Mouse (Mus musculus): ENCODE measurements around the gene Bcar1. TPM values are rescaled to one million over a fixed set of nuclear protein-coding genes. Genes with fewer than 3 reads are reported as not detected.

Bcar1 gene
- polyA plus RNA-seq, 1 experiment from 2014 or later, result 35.3 TPM

- H3K27ac ChIP-seq (replicated peaks; ENCODE audit: low read depth, low read length), result no peak overlapping the region
- 77% methylated on average over 9 of the region's 9 CpGs for WGBS
- no peaks in the 10 kb centered on the region for H3K9me3 ChIP-seq (ENCODE audit: control insufficient read depth, low read length)
- H3K4me3 ChIP-seq (ENCODE audit: low read depth, low read length), result no peak overlapping the region
- H3K4me2 ChIP-seq (ENCODE audit: low read depth, low read length), result no peak overlapping the region
- peaks cover 9% of the 10 kb centered on the region for H3K4me1 ChIP-seq (ENCODE audit: control insufficient read depth, insufficient read depth, low read length)
- peaks cover 26% of the 10 kb centered on the region; the same call in 1 of the 2 replicates for H3K36me3 ChIP-seq (ENCODE audit: control insufficient read depth, insufficient read depth, low read length)
- DNase-seq (ENCODE audit: low spot score) (no peak), ATAC-seq (ENCODE audit: low read depth) (no peak)
- no peaks in the 10 kb centered on the region for H3K27me3 ChIP-seq (replicated peaks; ENCODE audit: control insufficient read depth, insufficient read depth, low read length)
- H3K9ac ChIP-seq (ENCODE audit: low read depth, low read length), result no peak overlapping the region
These were observed 39.2 kb upstream of the Bcar1 start for GRCm38 (mm10) chr8:111782671-111783394.

- ATAC-seq (ENCODE audit: low read depth) (no peak), DNase-seq (ENCODE audit: low spot score) (no peak)
- no peaks in the 10 kb centered on the region for H3K27me3 ChIP-seq (replicated peaks; ENCODE audit: control insufficient read depth, insufficient read depth, low read length)
- no peak overlapping the region for H3K4me2 ChIP-seq (ENCODE audit: low read depth, low read length)
- WGBS, result 76% methylated on average over 2 of the region's 2 CpGs
- no peaks in the 10 kb centered on the region for H3K9me3 ChIP-seq (ENCODE audit: control insufficient read depth, low read length)
- H3K4me3 ChIP-seq (ENCODE audit: low read depth, low read length), result no peak overlapping the region
- peaks cover 3% of the 10 kb centered on the region for H3K4me1 ChIP-seq (ENCODE audit: control insufficient read depth, insufficient read depth, low read length)
- H3K9ac ChIP-seq (ENCODE audit: low read depth, low read length), result no peak overlapping the region
- H3K36me3 ChIP-seq (ENCODE audit: control insufficient read depth, insufficient read depth, low read length), result peaks cover 33% of the 10 kb centered on the region; the same call in 1 of the 2 replicates
- H3K27ac ChIP-seq (replicated peaks; ENCODE audit: low read depth, low read length), result no peak overlapping the region
These were observed 38.6 kb upstream of the Bcar1 start for GRCm38 (mm10) chr8:111782161-111782560.

GRCm38 (mm10) chr8:111780697-111781424, 37.3 kb upstream of the Bcar1 start:
- DNase-seq (ENCODE audit: low spot score) (no peak), ATAC-seq (ENCODE audit: low read depth) (no peak)
- Histone ChIP-seq H3K27ac (replicated peaks; ENCODE audit: low read depth, low read length) (no peak overlapping the region), H3K9me3 (ENCODE audit: control insufficient read depth, low read length) (no peaks in the 10 kb centered on the region), H3K36me3 (ENCODE audit: control insufficient read depth, insufficient read depth, low read length) (peaks cover 36% of the 10 kb centered on the region; the same call in 1 of the 2 replicates), H3K4me2 (ENCODE audit: low read depth, low read length) (no peak overlapping the region), H3K9ac (ENCODE audit: low read depth, low read length) (no peak overlapping the region), H3K4me3 (ENCODE audit: low read depth, low read length) (no peak overlapping the region), H3K4me1 (ENCODE audit: control insufficient read depth, insufficient read depth, low read length) (no peaks in the 10 kb centered on the region), H3K27me3 (replicated peaks; ENCODE audit: control insufficient read depth, insufficient read depth, low read length) (no peaks in the 10 kb centered on the region)
- 89% methylated on average over 10 of the region's 10 CpGs for WGBS

- Histone ChIP-seq H3K27ac (replicated peaks; ENCODE audit: low read depth, low read length) (no peak overlapping the region), H3K4me1 (ENCODE audit: control insufficient read depth, insufficient read depth, low read length) (no peaks in the 10 kb centered on the region), H3K9ac (ENCODE audit: low read depth, low read length) (no peak overlapping the region), H3K27me3 (replicated peaks; ENCODE audit: control insufficient read depth, insufficient read depth, low read length) (no peaks in the 10 kb centered on the region), H3K4me3 (ENCODE audit: low read depth, low read length) (no peak overlapping the region), H3K36me3 (ENCODE audit: control insufficient read depth, insufficient read depth, low read length) (peaks cover 42% of the 10 kb centered on the region), H3K4me2 (ENCODE audit: low read depth, low read length) (no peak overlapping the region), H3K9me3 (ENCODE audit: control insufficient read depth, low read length) (no peaks in the 10 kb centered on the region)
- 80% methylated on average over 7 of the region's 7 CpGs for WGBS
- ATAC-seq (ENCODE audit: low read depth) (no peak), DNase-seq (ENCODE audit: low spot score) (no peak)
These were observed 36.1 kb upstream of the Bcar1 start for GRCm38 (mm10) chr8:111779690-111780089.

DNA sequence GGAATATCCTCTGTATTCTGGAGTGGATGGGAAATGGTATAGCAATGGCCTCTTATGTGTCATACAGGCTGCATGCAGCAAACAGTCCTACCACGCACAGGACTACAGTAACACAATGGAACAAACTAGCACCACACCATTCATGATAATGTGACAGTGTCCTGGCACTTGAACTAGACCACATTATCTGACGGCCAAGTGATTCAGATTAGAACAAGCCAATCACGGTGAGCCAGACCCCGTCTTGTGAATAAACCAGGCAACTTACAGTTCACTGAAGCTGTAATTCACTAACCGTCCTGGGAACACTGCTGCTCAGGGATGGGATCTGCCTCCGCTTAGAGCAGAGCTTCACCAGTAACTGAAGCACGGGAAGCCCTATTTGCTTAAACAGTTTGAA, 35.2 kb upstream of the Bcar1 start:
- peaks cover 48% of the 10 kb centered on the region for H3K36me3 ChIP-seq (ENCODE audit: control insufficient read depth, insufficient read depth, low read length)
- no peak overlapping the region; the same call in 1 of the 2 replicates for H3K27ac ChIP-seq (replicated peaks; ENCODE audit: low read depth, low read length)
- H3K27me3 ChIP-seq (replicated peaks; ENCODE audit: control insufficient read depth, insufficient read depth, low read length), result no peaks in the 10 kb centered on the region
- H3K9me3 ChIP-seq (ENCODE audit: control insufficient read depth, low read length), result no peaks in the 10 kb centered on the region
- ATAC-seq (ENCODE audit: low read depth), result no peak
- no peak overlapping the region for H3K4me3 ChIP-seq (ENCODE audit: low read depth, low read length)
- WGBS, result 79% methylated on average over 7 of the region's 7 CpGs
- H3K4me2 ChIP-seq (ENCODE audit: low read depth, low read length), result no peak overlapping the region
- no peak for DNase-seq (ENCODE audit: low spot score)
- no peak overlapping the region for H3K9ac ChIP-seq (ENCODE audit: low read depth, low read length)
- H3K4me1 ChIP-seq (ENCODE audit: control insufficient read depth, insufficient read depth, low read length), result no peaks in the 10 kb centered on the region

- ATAC-seq (ENCODE audit: low read depth) (no peak), DNase-seq (ENCODE audit: low spot score) (no peak)
- 86% methylated on average over 4 of the region's 4 CpGs for WGBS
- Histone ChIP-seq H3K4me2 (ENCODE audit: low read depth, low read length) (no peak overlapping the region), H3K4me3 (ENCODE audit: low read depth, low read length) (no peak overlapping the region), H3K27ac (replicated peaks; ENCODE audit: low read depth, low read length) (no peak overlapping the region), H3K4me1 (ENCODE audit: control insufficient read depth, insufficient read depth, low read length) (no peaks in the 10 kb centered on the region), H3K36me3 (ENCODE audit: control insufficient read depth, insufficient read depth, low read length) (peaks cover 53% of the 10 kb centered on the region), H3K9me3 (ENCODE audit: control insufficient read depth, low read length) (no peaks in the 10 kb centered on the region), H3K27me3 (replicated peaks; ENCODE audit: control insufficient read depth, insufficient read depth, low read length) (no peaks in the 10 kb centered on the region), H3K9ac (ENCODE audit: low read depth, low read length) (no peak overlapping the region)
These were observed 32.9 kb upstream of the Bcar1 start for GRCm38 (mm10) chr8:111776492-111776891.

GRCm38 (mm10) chr8:111775766-111776165, 32.2 kb upstream of the Bcar1 start:
- no peak overlapping the region for H3K27ac ChIP-seq (replicated peaks; ENCODE audit: low read depth, low read length)
- H3K36me3 ChIP-seq (ENCODE audit: control insufficient read depth, insufficient read depth, low read length), result peaks cover 52% of the 10 kb centered on the region
- DNase-seq (ENCODE audit: low spot score) (no peak), ATAC-seq (ENCODE audit: low read depth) (no peak)
- no peaks in the 10 kb centered on the region for H3K27me3 ChIP-seq (replicated peaks; ENCODE audit: control insufficient read depth, insufficient read depth, low read length)
- no peak overlapping the region for H3K4me2 ChIP-seq (ENCODE audit: low read depth, low read length)
- H3K4me1 ChIP-seq (ENCODE audit: control insufficient read depth, insufficient read depth, low read length), result no peaks in the 10 kb centered on the region
- no peak overlapping the region for H3K9ac ChIP-seq (ENCODE audit: low read depth, low read length)
- 94% methylated on average over 6 of the region's 6 CpGs for WGBS
- H3K4me3 ChIP-seq (ENCODE audit: low read depth, low read length), result no peak overlapping the region
- H3K9me3 ChIP-seq (ENCODE audit: control insufficient read depth, low read length), result no peaks in the 10 kb centered on the region

DNA sequence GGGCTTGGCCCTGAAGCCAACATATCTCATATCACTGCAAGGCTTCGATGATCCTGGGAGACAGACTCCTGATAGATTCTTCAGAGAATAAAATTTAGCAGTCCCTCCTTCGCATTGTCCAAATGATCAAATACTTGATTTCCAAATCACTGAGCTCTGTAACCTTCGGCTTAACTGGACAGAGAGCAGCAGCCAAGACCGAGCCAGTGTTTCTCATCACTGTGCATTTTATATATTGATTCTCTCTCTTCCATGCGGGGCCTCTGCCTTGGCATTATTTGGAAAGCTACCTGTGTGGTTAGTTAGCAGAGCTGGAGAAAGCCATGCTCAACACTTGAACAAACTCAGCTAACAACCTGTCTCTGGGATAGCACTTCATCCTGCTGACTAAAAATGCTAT, 29.9 kb upstream of the Bcar1 start:
- Histone ChIP-seq H3K9me3 (ENCODE audit: control insufficient read depth, low read length) (no peaks in the 10 kb centered on the region), H3K27ac (replicated peaks; ENCODE audit: low read depth, low read length) (no peak overlapping the region), H3K4me1 (ENCODE audit: control insufficient read depth, insufficient read depth, low read length) (0 out of 2 replicates have a peak, but pooled peaks cover 4% of the 10 kb centered on the region), H3K36me3 (ENCODE audit: control insufficient read depth, insufficient read depth, low read length) (peaks cover 44% of the 10 kb centered on the region), H3K4me3 (ENCODE audit: low read depth, low read length) (no peak overlapping the region), H3K9ac (ENCODE audit: low read depth, low read length) (no peak overlapping the region), H3K4me2 (ENCODE audit: low read depth, low read length) (no peak overlapping the region), H3K27me3 (replicated peaks; ENCODE audit: control insufficient read depth, insufficient read depth, low read length) (no peaks in the 10 kb centered on the region)
- DNase-seq (ENCODE audit: low spot score), result no peak
- no peak for ATAC-seq (ENCODE audit: low read depth)
- WGBS, result 97% methylated on average over 5 of the region's 5 CpGs

All from embryonic facial prominence, embryonic 14.5 days (tissue).